In genomic region chr1:52524150-52524549, GRCm38 (mm10) we compare ENCODE assay signal across 11 mouse cellular contexts. TPM values are rescaled to one million over a fixed set of nuclear protein-coding genes. Genes with fewer than 3 reads are reported as not detected.
DNase-seq lines count a peak whose midpoint lies in the region; ATAC-seq lines count a peak whose summit lies in the region.
"Had no signal": no experiment of that assay in that cellular context is flagged by ENCODE, and none has a peak within 500 bp of the region (broad histone marks: within the 10 kb centered on the region; RNA-seq: fewer than 3 reads in every experiment).

No protein-coding gene starts in this region.

- no peak overlapping the region for H3K4me3 ChIP-seq in forebrain, embryonic 16.5 days (replicated peaks; ENCODE audit: low read length)
- H3K4me3 ChIP-seq: limb, embryonic 13.5 days had no signal

- peak; percentile 80 for ATAC-seq in forebrain, embryonic 16.5 days

- 32% methylated on average over 7 of the region's 7 CpGs for WGBS in forebrain, embryonic 16.5 days

- H3K4me2 ChIP-seq in forebrain, embryonic 16.5 days (ENCODE audit: low read length), result peak overlapping the region; percentile 27
- H3K4me2 ChIP-seq: limb, embryonic 13.5 days had no signal

- H3K27me3 ChIP-seq in forebrain, embryonic 16.5 days (replicated peaks; ENCODE audit: control insufficient read depth, insufficient read depth, low read length), result no peaks in the 10 kb centered on the region
- H3K27me3 ChIP-seq: limb, embryonic 13.5 days had no signal

- H3K9me3 ChIP-seq in forebrain, embryonic 16.5 days (ENCODE audit: control insufficient read depth, low read length), result no peaks in the 10 kb centered on the region
- H3K9me3 ChIP-seq: limb, embryonic 13.5 days had no signal

- H3K36me3 ChIP-seq in forebrain, embryonic 16.5 days (ENCODE audit: control insufficient read depth, insufficient read depth), result no peaks in the 10 kb centered on the region
- H3K36me3 ChIP-seq: limb, embryonic 13.5 days had no signal

- H3K27ac ChIP-seq in forebrain, embryonic 16.5 days (ENCODE audit: low read length), result peak overlapping the region; percentile 88
- H3K27ac ChIP-seq: limb, embryonic 13.5 days; macrophage had no signal

- H3K9ac ChIP-seq in forebrain, embryonic 16.5 days (replicated peaks; ENCODE audit: low read depth, low read length), result no peak overlapping the region
- H3K9ac ChIP-seq: limb, embryonic 13.5 days had no signal

- H3K4me1 ChIP-seq in forebrain, embryonic 16.5 days (replicated peaks; ENCODE audit: control insufficient read depth, insufficient read depth, low read length), result peaks cover 22% of the 10 kb centered on the region

- DNase-seq in lung, postnatal 25 days (ENCODE audit: low spot score), result peak; percentile 7
- DNase-seq in lung, postnatal 36 days, result no peak
- DNase-seq in layer of hippocampus, postnatal 10 days (ENCODE audit: low spot score in 2 of 2), result peak; percentile 37 to 64
- DNase-seq in right cerebral cortex, postnatal 10 days (ENCODE audit: low spot score in 2 of 2), result peak; percentile 42 to 68
- DNase-seq in natural killer cell, adult 2 months (ENCODE audit: low spot score in 2 of 2), result no peak
- no peak for DNase-seq in adipocyte (ENCODE audit: low spot score)
- no peak for DNase-seq in ovary, postnatal 36 days (ENCODE audit: low spot score)
- DNase-seq: cerebellum, adult 11-12 months had no signal

RNA-seq across cellular contexts. Expression of gene Nab1, which starts 23.7 kb away (rescaled TPM):
- polyA plus RNA-seq in forebrain, embryonic 16.5 days (2015; fragmentation: Nextera tagmentation; extraction: Ambion mirVana), result 11.8 and 13.0 TPM in 2 replicates
- 10 to 100 TPM; 31.2 to 32.2 TPM for total RNA-seq in layer of hippocampus, postnatal 10 days (2021)

Comparison
In these comparisons a context has a peak if more than half of its experiments do, and no peak if none do; other contexts are left out.
1. DNase-seq: peak in lung, postnatal 25 days (single experiment), layer of hippocampus, postnatal 10 days (2 of 2) and right cerebral cortex, postnatal 10 days (2 of 2); none in lung, postnatal 36 days (single experiment), natural killer cell, adult 2 months (0 of 2), adipocyte (single experiment) and ovary, postnatal 36 days (single experiment).